Mouse (Mus musculus) forebrain, embryonic 15.5 days (tissue): ENCODE data around the gene Gabbr2. TPM values are rescaled to one million over a fixed set of nuclear protein-coding genes. Genes with fewer than 3 reads are reported as not detected.

Source experiments
- ATAC-seq: fragments of 200-750 bp; cut with Nextera tagmentation; replicated peaks from 2 replicates; pipeline ENCODE4 v1.8.0; 2017; ENCODE audit warnings: mild to moderate bottlenecking, moderate TSS enrichment, moderate library complexity
- H3K27ac ChIP-seq: fragments of 300-500 bp; sonication (generic); replicated peaks from 2 replicates; pipeline ENCODE4 v1.5.1; 2015; ENCODE audit warnings: mild to moderate bottlenecking, inconsistent platforms
- H3K27me3 ChIP-seq: fragments of 300-500 bp; sonication (generic); 2 replicates; pipeline ENCODE4 v1.6.1; 2015; ENCODE audit warnings: inconsistent platforms
- H3K36me3 ChIP-seq: fragments of 300-500 bp; sonication (generic); 2 replicates; pipeline ENCODE4 v1.6.1; 2015; ENCODE audit warnings: mild to moderate bottlenecking, inconsistent platforms
- H3K4me1 ChIP-seq: fragments of 300-500 bp; sonication (generic); 2 replicates; pipeline ENCODE4 v1.6.1; 2015; ENCODE audit warnings: inconsistent platforms
- H3K4me2 ChIP-seq: fragments of 300-500 bp; sonication (generic); replicated peaks from 2 replicates; pipeline ENCODE4 v1.6.1; 2015; ENCODE audit warnings: mild to moderate bottlenecking, inconsistent platforms
- H3K4me3 ChIP-seq: fragments of 300-500 bp; sonication (generic); 2 replicates; pipeline ENCODE4 v1.5.1; 2015; ENCODE audit warnings: mild to moderate bottlenecking, inconsistent platforms
- H3K9ac ChIP-seq: fragments of 300-500 bp; sonication (generic); replicated peaks from 2 replicates; pipeline ENCODE4 v1.6.1; 2015; ENCODE audit warnings: mild to moderate bottlenecking, inconsistent platforms
- H3K9me3 ChIP-seq: fragments of 300-500 bp; sonication (generic); 2 replicates; pipeline ENCODE4 v1.6.1; 2016; ENCODE audit warnings: inconsistent platforms
- WGBS: fragments of 180-500 bp; shearing (Covaris S2); methylation state at CpG from one replicate; pipeline ENCODE4 v1.1.7; 2015; ENCODE audit warnings: mixed read lengths; 5-methylcytosine and 5-hydroxymethylcytosine counted together
- polyA plus RNA-seq: library from polyadenylated mRNA; unstranded; fragments of >200 nt; fragmentation: Nextera tagmentation; extraction: Ambion mirVana; gene quantifications from 2 replicates; pipeline ENCODE4 v1.2.1, GENCODE M21; 2015

Gabbr2 gene
- polyA plus RNA-seq, 1 experiment from 2014 or later: 3.6 TPM

DNA sequence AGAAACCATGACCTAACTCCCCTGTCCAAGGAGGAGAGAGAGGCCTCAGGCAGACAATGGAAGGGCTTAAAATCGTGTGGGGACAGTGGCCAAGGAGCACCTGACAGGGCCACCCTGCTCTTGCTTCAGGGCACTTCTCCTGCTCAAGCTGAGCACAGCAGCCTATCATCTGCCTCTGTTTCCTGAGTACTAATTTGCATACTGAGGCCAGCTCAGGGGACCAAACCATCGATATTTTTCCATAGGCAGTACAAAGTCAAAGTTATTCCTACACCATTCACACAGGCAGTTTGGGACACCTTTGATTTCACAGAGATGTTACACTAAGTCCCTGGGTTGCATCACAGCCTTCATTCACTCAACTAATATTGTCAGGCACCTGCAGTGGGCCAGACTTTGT lies 249.1 kb downstream of the Gabbr2 start:
- no peak for ATAC-seq
- H3K9ac ChIP-seq: no peak overlapping the region
- H3K27me3 ChIP-seq: no peaks in the 10 kb centered on the region
- no peak overlapping the region for H3K4me2 ChIP-seq
- peaks cover 12% of the 10 kb centered on the region for H3K4me1 ChIP-seq
- H3K4me3 ChIP-seq: no peak overlapping the region
- no peaks in the 10 kb centered on the region for H3K9me3 ChIP-seq
- no peak overlapping the region for H3K27ac ChIP-seq
- no peaks in the 10 kb centered on the region for H3K36me3 ChIP-seq
- WGBS: 11% methylated on average over 2 of the region's 2 CpGs

DNA sequence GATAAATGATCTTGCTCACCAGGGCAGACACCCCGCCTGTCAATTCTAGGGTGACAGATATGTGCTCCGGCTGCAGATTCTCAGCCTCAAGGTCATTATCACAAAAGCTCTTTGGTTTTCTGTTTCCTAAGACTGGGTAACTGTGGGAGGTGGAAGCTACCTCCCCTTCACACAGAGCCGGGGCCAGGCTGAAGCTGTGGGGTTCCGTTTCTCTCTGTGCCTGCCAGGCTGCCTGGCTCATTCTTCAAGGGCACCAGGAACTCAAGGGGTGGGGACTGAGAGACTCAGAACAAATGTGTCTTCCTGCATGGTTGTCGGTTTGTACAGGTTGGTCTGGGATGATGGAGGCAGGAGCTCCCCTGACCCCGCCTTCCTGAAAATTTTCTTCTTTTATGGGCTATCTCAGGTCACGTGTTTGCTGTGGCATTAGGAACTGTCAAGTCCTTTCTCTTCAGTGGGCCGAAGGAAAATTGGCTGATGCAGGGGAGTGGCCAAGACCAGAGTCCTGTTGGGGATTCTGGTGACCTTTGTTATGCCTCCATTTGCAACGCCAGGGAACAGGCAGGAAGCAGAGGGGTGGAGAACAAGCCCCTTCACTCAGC lies 254.7 kb downstream of the Gabbr2 start:
- no peak overlapping the region for H3K27ac ChIP-seq

DNA sequence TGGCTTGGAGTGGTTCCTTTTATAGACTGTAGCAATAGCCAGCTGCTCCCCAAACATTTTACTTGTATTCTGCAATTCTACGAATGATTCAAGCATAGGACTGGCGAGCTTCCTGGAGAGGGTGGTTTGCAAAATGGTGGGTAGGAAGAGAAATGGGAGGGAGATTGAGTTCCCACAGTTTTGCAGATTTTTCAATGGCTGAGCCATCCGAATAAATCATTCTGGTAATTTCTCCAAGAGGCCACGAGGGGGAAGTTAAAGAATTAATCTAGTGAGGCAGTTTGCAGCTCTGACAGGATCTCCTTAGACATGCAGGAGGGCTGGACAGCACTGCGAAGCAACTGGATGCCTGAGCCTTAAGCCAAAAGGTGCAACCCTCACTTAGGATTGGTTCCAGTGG lies 256.8 kb downstream of the Gabbr2 start:
- Histone ChIP-seq H3K27me3 (no peaks in the 10 kb centered on the region), H3K27ac (no peak overlapping the region), H3K4me2 (no peak overlapping the region), H3K36me3 (no peaks in the 10 kb centered on the region), H3K4me3 (no peak overlapping the region), H3K4me1 (peaks cover 6% of the 10 kb centered on the region), H3K9me3 (no peaks in the 10 kb centered on the region), H3K9ac (no peak overlapping the region)
- 68% methylated on average over 5 of the region's 5 CpGs for WGBS
- ATAC-seq: no peak

More for the DNA sequence above, 254.7 kb downstream of the Gabbr2 start:
- H3K27me3 ChIP-seq: no peaks in the 10 kb centered on the region
- no peak overlapping the region for H3K9ac ChIP-seq
- ATAC-seq: no peak
- H3K4me1 ChIP-seq: no peaks in the 10 kb centered on the region
- H3K4me3 ChIP-seq: no peak overlapping the region
- no peaks in the 10 kb centered on the region for H3K9me3 ChIP-seq
- H3K36me3 ChIP-seq: no peaks in the 10 kb centered on the region
- no peak overlapping the region for H3K4me2 ChIP-seq
- 48% methylated on average over 9 of the region's 9 CpGs for WGBS

DNA sequence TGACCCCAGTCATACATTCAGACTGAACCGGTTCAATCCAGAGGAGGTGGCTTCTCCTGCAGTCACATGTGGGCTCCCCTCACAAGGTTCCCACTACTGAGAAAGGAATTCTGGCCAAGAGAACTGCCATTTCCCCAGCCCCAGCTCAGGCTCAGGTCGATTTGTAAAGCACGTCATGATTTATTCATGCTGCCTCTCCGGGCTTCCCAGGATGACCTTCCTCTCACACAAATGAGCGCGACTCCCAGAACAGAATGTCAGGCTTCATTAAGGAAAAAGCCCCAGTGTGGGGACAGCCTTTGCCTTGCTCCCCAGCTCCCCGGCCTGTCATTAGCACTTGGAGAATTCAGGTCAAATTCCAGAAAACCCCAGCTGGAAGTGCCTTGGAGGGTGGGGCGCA lies 260.1 kb downstream of the Gabbr2 start:
- no peaks in the 10 kb centered on the region for H3K9me3 ChIP-seq
- no peaks in the 10 kb centered on the region for H3K36me3 ChIP-seq
- no peak overlapping the region for H3K4me3 ChIP-seq
- H3K9ac ChIP-seq: no peak overlapping the region
- peaks cover 24% of the 10 kb centered on the region for H3K4me1 ChIP-seq
- 17% methylated on average over 8 of the region's 8 CpGs for WGBS
- no peak overlapping the region for H3K27ac ChIP-seq
- 0 out of 2 replicates have a peak, but pooled peaks have one; percentile 12 for ATAC-seq
- H3K27me3 ChIP-seq: no peaks in the 10 kb centered on the region
- H3K4me2 ChIP-seq: no peak overlapping the region

DNA sequence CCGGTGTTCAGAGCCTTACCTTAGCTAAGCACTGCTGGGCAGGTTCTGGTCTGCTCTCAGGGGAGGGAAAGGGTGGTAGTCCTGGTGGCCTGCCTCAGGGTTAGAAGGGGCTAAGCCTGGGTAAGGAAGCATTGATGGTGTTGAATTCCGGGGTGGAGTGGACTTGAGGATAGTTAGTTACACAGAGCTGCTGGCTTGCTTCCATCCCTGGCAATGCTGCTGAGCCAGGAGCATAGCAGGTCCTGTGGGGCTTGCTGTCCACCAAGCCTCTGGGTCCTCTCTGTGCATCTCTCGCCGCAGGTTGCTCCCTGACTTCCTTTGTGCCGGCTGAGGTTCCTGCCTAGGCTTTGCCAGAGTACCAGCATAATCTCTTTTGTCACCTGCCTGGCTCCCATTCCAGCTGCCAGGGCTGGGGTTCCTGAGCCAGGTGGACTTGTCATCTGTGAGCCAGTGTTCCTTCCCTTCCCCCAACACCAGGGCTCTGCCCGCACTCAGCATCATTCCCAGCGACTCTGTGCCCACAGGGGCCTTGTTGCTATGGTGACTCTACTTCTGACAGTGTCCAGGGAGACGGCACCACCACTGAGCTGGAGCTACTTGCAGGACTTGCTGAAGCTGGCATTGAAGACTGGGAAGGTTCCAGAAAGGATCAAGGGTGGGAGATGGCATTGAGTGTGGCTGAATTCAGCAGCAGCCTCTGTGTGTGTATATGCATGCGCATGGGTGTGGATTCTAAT lies 262.2 kb downstream of the Gabbr2 start:
- no peak overlapping the region; the same call in 1 of the 2 replicates for H3K27ac ChIP-seq
- ATAC-seq: no peak
- no peaks in the 10 kb centered on the region for H3K9me3 ChIP-seq
- H3K4me3 ChIP-seq: no peak overlapping the region
- no peak overlapping the region for H3K9ac ChIP-seq
- no peak overlapping the region for H3K4me2 ChIP-seq
- no peaks in the 10 kb centered on the region for H3K27me3 ChIP-seq
- no peaks in the 10 kb centered on the region for H3K36me3 ChIP-seq
- H3K4me1 ChIP-seq: peaks cover 24% of the 10 kb centered on the region
- 47% methylated on average over 9 of the region's 9 CpGs for WGBS

DNA sequence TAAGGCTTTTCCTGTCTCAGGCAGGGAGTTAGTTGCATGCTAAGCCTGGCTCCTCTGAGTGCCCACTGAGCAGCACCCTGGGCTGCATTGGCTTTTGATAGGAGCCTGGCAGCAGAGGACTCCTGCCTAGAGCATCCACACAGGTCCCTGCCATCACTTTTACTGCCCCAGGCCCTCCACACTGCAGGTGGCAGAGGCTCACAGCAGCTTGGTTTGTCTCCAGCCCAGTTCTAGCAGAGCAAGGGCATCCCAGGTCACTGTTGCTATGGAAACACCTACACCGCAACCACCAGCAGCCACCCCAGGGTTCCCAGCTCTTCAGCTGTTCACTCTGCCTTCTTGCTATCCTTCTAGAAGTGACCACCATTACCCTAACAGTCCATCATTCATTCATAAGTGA lies 263.4 kb downstream of the Gabbr2 start:
- Histone ChIP-seq H3K4me2 (no peak overlapping the region), H3K27me3 (no peaks in the 10 kb centered on the region), H3K9ac (no peak overlapping the region), H3K4me1 (peaks cover 24% of the 10 kb centered on the region), H3K36me3 (no peaks in the 10 kb centered on the region), H3K27ac (0 out of 2 replicates have a peak overlapping the region, but pooled peaks have one; percentile 9), H3K9me3 (no peaks in the 10 kb centered on the region), H3K4me3 (no peak overlapping the region)
- peak; percentile 42; the same call in 1 of the 2 replicates for ATAC-seq
- WGBS: 39% methylated on average over 1 of the region's 1 CpGs

DNA sequence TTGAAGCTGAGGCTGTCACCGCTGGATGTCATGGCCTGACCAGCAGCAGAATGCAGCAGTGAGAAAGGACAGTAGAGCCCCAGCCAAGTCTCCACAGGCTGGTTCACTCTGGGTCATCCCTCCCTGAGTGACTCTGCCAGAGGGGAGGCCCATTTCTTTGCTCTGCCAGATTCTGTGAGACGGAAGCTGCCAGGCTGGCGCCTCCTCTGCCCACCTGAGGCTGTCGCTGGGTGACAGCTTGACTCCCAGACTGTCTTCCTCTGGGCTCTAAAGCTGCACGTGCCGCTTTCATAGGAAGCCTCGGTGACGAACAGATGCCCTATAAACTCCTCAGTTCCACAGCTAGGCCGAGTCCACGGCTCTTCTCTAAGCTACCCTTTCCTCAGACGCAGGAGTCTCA lies 264.5 kb downstream of the Gabbr2 start:
- 63% methylated on average over 11 of the region's 11 CpGs for WGBS
- ATAC-seq: no peak
- H3K27ac ChIP-seq: no peak overlapping the region

DNA sequence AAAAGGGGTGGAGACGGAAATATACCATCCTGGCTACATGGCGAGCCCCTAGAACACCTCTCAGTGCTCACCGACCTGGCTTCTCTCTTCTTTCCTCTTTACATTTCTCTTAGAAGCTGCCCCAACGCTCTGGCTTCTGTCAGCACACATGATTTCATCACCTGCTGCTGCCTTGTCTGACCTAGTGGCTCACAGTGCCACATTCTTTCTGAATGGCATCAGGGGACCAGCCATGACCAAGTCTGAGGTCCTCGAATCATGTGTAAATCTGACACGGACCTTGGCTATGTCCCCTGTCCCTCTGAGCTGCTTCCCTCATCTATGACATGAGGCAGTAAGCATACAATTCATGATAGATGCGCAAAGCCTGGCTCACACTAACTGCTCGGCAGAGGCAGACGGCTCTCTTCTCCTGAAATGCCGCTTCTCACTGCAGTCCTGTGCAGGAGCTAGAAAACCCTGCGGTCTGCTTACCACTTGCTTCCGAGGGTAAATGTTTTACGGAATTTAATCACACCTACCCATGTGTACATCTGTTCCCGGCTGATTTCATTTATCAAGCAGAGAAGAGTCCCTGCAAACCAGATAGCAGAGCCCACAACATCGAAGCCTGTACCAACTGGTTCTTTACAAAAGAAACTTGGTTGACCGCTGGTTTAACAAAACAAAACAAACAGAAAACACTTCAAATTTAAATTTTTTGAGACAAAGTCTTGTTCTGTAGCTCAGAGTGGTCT lies 270.7 kb downstream of the Gabbr2 start:
- WGBS: 88% methylated on average over 16 of the region's 16 CpGs
- ATAC-seq: no peak

More for the DNA sequence above, 264.5 kb downstream of the Gabbr2 start:
- Histone ChIP-seq H3K36me3 (no peaks in the 10 kb centered on the region), H3K4me1 (peaks cover 24% of the 10 kb centered on the region), H3K4me3 (no peak overlapping the region), H3K27me3 (no peaks in the 10 kb centered on the region), H3K9ac (no peak overlapping the region), H3K4me2 (no peak overlapping the region), H3K9me3 (no peaks in the 10 kb centered on the region)

DNA sequence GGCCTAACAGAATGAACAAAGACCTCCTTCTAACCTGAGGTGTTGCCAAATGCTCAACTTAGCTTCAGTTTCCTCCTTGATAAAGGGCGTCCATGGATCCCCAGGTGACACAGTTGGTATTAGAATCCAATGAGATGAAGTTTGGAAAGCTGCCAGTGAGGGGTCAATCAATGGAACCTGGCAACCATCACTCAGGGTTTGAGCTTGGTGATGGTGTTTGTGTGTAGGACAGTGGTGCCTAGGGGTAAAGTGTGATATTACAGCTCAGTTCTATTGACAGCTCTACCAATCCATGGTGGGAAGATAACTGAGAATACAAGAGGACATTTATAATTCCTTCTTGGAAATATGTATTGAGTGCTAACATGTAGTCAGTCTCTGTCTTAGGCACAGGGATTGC lies 271.6 kb downstream of the Gabbr2 start:
- Histone ChIP-seq H3K9ac (no peak overlapping the region), H3K9me3 (no peaks in the 10 kb centered on the region), H3K4me1 (no peaks in the 10 kb centered on the region), H3K27me3 (no peaks in the 10 kb centered on the region), H3K27ac (no peak overlapping the region), H3K4me2 (no peak overlapping the region), H3K36me3 (no peaks in the 10 kb centered on the region), H3K4me3 (no peak overlapping the region)
- WGBS: 67% methylated on average over 1 of the region's 1 CpGs
- ATAC-seq: no peak

More for the DNA sequence above, 270.7 kb downstream of the Gabbr2 start:
- H3K4me3 ChIP-seq: no peak overlapping the region
- H3K27me3 ChIP-seq: no peaks in the 10 kb centered on the region
- H3K9me3 ChIP-seq: no peaks in the 10 kb centered on the region
- H3K27ac ChIP-seq: no peak overlapping the region
- no peaks in the 10 kb centered on the region for H3K4me1 ChIP-seq
- H3K9ac ChIP-seq: no peak overlapping the region
- H3K36me3 ChIP-seq: no peaks in the 10 kb centered on the region
- no peak overlapping the region for H3K4me2 ChIP-seq

DNA sequence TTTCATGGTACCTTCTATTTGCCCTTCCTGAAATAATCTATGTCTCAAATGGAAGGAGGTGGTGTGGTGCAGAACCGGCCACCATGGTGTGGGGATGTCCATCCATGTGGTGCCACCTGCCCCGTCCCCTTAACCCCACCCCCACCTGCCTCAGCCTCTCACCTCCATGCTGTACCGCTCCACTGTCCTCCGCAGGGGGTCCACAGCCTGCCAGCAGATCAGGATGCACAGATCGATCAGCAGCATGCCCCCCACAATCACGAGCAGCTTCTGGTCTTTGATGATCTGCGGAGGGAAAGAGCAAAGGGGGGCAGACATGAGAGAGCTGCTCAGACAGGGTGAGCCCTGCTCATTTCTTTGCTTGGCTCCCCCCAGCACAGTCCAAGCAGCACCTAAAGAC lies 273.0 kb downstream of the Gabbr2 start:
- Histone ChIP-seq H3K27ac (no peak overlapping the region), H3K9me3 (no peaks in the 10 kb centered on the region), H3K4me1 (no peaks in the 10 kb centered on the region), H3K4me3 (no peak overlapping the region), H3K27me3 (no peaks in the 10 kb centered on the region), H3K4me2 (no peak overlapping the region), H3K36me3 (no peaks in the 10 kb centered on the region), H3K9ac (no peak overlapping the region)
- no peak for ATAC-seq
- WGBS: 39% methylated on average over 7 of the region's 7 CpGs

DNA sequence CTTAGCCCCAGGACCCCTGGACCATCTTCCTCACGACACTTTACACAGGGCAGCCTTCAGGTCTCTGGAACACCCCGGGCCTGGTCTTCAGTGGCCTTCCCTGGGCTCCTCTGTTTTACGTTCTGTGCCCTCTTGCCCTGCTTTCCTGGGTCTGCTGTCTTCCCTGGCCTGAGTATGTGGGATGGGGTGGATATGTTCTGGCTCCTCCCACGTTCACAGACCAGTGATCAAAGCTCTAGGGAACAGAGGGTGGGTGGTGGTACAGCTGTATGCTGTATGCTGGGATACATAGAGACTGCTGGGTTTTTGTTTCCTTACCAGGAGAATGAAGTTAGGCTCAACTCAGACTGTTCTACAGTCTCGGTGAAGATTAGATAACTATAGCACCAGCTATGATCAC lies 274.5 kb downstream of the Gabbr2 start:
- no peak overlapping the region for H3K27ac ChIP-seq
- no peaks in the 10 kb centered on the region for H3K4me1 ChIP-seq
- H3K9me3 ChIP-seq: no peaks in the 10 kb centered on the region
- H3K9ac ChIP-seq: no peak overlapping the region
- 37% methylated on average over 5 of the region's 5 CpGs for WGBS
- H3K36me3 ChIP-seq: no peaks in the 10 kb centered on the region
- no peak for ATAC-seq
- no peak overlapping the region for H3K4me2 ChIP-seq
- no peaks in the 10 kb centered on the region for H3K27me3 ChIP-seq
- H3K4me3 ChIP-seq: no peak overlapping the region

DNA sequence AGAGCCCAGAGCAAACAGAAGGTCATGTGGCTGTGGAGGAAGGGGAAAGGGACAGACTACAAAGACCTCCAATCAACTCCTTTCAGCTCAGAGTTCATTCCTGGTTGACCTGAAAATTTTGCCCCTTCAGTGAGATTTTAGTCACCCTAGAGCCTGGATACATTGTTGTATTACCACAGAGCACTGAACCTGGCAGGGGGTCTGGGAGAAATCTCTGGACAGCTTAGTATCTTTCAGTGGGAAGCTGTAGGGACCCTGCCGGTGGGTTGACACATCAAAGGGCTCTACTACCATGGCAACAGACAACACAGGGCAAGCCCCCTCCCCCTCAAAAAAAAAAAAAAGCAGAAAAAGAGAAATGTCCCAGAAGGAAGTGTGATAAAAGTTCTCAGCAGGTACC lies 275.3 kb downstream of the Gabbr2 start:
- H3K9ac ChIP-seq: no peak overlapping the region
- H3K9me3 ChIP-seq: no peaks in the 10 kb centered on the region
- no peak overlapping the region for H3K27ac ChIP-seq
- no peak for ATAC-seq
- 15% methylated on average over 1 of the region's 1 CpGs for WGBS
- H3K4me1 ChIP-seq: 0 out of 2 replicates have a peak, but pooled peaks cover 7% of the 10 kb centered on the region
- H3K27me3 ChIP-seq: no peaks in the 10 kb centered on the region
- no peak overlapping the region for H3K4me3 ChIP-seq
- no peak overlapping the region for H3K4me2 ChIP-seq
- no peaks in the 10 kb centered on the region for H3K36me3 ChIP-seq
